Mouse (Mus musculus) thymus, adult 2 months (tissue): ENCODE results near the gene Hsf2bp. TPM values are rescaled to one million over a fixed set of nuclear protein-coding genes. Genes with fewer than 3 reads are reported as not detected.

Source experiments
- DNase-seq: peaks from one replicate; pipeline ENCODE4 v3.0.0; 2021
- H3K27ac ChIP-seq: fragments of 200-500 bp; 2 replicates; pipeline ENCODE4 v1.5.1; 2012; ENCODE audit warnings: low read length, control low read depth; ENCODE audit not compliant: control insufficient read depth, insufficient read depth
- H3K27me3 ChIP-seq: fragments of 200-500 bp; 2 replicates; pipeline ENCODE4 v1.6.1; 2012; ENCODE audit warnings: mild to moderate bottlenecking, low read length, moderate library complexity, mixed read lengths; ENCODE audit not compliant: control insufficient read depth, insufficient read depth
- H3K36me3 ChIP-seq: fragments of 200-500 bp; 2 replicates; pipeline ENCODE4 v1.6.1; 2012; ENCODE audit warnings: mild to moderate bottlenecking, low read length, moderate library complexity; ENCODE audit not compliant: control insufficient read depth, insufficient read depth
- H3K4me1 ChIP-seq: fragments of 200-500 bp; replicated peaks from 2 replicates; pipeline ENCODE4 v1.6.1; 2012; ENCODE audit warnings: low read length; ENCODE audit not compliant: control insufficient read depth, insufficient read depth
- H3K4me3 ChIP-seq: fragments of 200-500 bp; 2 replicates; pipeline ENCODE4 v1.5.1; 2012; ENCODE audit warnings: mild to moderate bottlenecking, low read length, control low read depth, moderate library complexity; ENCODE audit not compliant: control insufficient read depth, insufficient read depth
- CTCF ChIP-seq: fragments of 200-500 bp; IDR thresholded peaks from 2 replicates; pipeline ENCODE4 v1.5.1; 2012; ENCODE audit warnings: mild to moderate bottlenecking, control low read depth, low read length, moderate library complexity, borderline replicate concordance; ENCODE audit not compliant: control insufficient read depth, poor library complexity, insufficient read depth; ENCODE audit errors: extremely low read depth
- POLR2A ChIP-seq: fragments of 200-500 bp; IDR thresholded peaks from 2 replicates; pipeline ENCODE4 v1.6.1; 2012; ENCODE audit warnings: mild to moderate bottlenecking, low read length, control low read depth, moderate library complexity; ENCODE audit not compliant: control insufficient read depth, poor library complexity, insufficient read depth; ENCODE audit errors: extremely low read depth
- WGBS: fragments of 180-500 bp; shearing (Covaris S2); methylation state at CpG from one replicate; pipeline ENCODE4 v1.1.7; 2018; 5-methylcytosine and 5-hydroxymethylcytosine counted together
- polyA plus RNA-seq: library from polyadenylated mRNA; depleted of rRNA; stranded (reverse); fragments of >200 nt; gene quantifications from 2 replicates; pipeline ENCODE4 v1.2.3, GENCODE M21; 2012

Hsf2bp gene
- polyA plus RNA-seq, 1 experiment = 0.54 TPM

DNA sequence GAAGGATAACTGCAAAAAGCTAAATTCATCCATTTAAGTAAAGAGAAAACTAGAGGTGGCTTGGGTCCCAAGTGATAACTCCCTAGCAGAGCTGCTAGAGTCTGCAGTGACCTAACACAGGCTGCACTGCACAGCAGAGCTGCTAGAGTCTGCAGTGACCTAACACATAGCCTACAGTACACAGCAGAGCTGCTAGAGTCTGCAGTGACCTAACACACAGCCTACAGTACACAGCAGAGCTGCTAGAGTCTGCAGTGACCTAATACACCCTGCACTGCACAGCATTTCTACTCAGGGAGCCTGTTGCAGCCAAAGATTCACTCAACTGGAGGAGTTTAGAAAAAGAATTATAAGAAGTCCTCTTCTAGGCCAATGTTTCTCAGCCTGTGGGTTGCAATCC is 22.5 kb downstream of the Hsf2bp start:
- Histone ChIP-seq H3K36me3 (no peaks in the 10 kb centered on the region), H3K4me1 (no peaks in the 10 kb centered on the region), H3K27me3 (no peaks in the 10 kb centered on the region), H3K4me3 (no peak overlapping the region), H3K27ac (no peak overlapping the region)
- DNase-seq = no peak
- TF ChIP-seq CTCF = no peak
- no peak for TF ChIP-seq POLR2A

DNA sequence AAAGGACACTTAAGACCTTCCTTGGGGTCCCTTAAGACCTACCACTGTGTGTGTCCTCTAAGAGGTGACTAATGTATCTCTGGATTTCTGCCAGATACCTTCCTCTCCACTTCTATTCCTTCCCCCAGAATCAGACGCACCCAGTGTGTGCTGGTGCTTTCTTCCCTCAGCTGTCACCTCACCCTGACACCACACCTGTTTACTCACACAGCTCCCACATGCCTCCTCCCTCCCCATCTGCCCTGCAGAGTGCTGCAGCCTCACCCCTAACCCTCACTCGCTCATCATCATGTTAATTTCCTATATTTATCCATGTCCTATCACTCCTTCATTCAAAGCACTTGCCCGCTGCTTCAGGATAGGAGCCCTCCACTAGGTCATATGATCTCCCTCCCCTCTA is 23.9 kb downstream of the Hsf2bp start:
- Histone ChIP-seq H3K4me1 (no peaks in the 10 kb centered on the region), H3K27me3 (no peaks in the 10 kb centered on the region), H3K36me3 (no peaks in the 10 kb centered on the region), H3K4me3 (no peak overlapping the region), H3K27ac (no peak overlapping the region)
- WGBS = 63% methylated on average over 3 of the region's 3 CpGs
- no peak for TF ChIP-seq CTCF
- no peak for TF ChIP-seq POLR2A
- no peak for DNase-seq

DNA sequence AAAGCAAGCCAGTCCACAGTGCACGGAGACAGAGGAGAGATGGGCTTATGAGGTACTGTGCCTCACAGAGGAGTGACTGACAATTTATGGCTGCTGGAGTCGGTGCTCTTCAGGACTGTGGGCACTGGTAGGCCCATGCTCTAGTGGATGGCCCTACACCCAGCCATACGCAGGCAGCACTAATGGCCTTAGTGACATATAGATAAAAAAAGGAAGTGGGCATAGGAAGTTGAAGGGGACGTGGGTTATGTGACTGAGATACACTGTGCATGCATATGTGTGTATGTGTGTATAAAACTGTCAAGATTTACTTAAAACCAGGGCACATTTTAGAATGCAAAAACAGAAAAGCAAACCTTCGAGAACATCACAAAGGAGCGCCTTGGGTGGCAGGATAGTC is 24.5 kb downstream of the Hsf2bp start:
- Histone ChIP-seq H3K4me3 (no peak overlapping the region), H3K4me1 (no peaks in the 10 kb centered on the region), H3K27me3 (no peaks in the 10 kb centered on the region), H3K27ac (no peak overlapping the region), H3K36me3 (no peaks in the 10 kb centered on the region)
- DNase-seq = no peak
- WGBS = 77% methylated on average over 6 of the region's 6 CpGs
- TF ChIP-seq POLR2A = no peak
- TF ChIP-seq CTCF = no peak

DNA sequence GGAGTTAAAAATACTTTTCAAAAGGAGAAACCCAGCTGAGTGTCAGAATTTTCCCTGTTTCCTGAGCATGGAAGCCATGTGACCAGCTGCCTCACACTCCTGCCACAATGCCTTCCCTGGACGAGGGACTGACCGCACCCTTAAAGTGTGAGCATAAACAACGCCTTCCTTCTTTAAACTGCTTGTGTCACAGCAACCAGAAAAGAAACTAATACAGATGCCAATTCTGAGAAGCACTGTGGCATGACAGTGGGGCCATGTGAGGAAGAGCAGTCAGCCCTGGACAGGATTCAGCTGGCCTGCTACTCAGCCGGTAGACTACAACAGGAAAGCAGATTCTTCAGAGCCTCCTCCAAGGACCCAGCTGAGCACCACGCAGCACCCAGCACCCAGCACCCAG is 29.3 kb downstream of the Hsf2bp start:
- no peak for TF ChIP-seq POLR2A
- TF ChIP-seq CTCF = no peak

GRCm38 (mm10) chr17:32003251-32003650 is 32.9 kb downstream of the Hsf2bp start:
- TF ChIP-seq POLR2A (no peak), CTCF (no peak)
- DNase-seq = no peak
- H3K4me1 ChIP-seq = no peaks in the 10 kb centered on the region
- H3K27me3 ChIP-seq = no peaks in the 10 kb centered on the region
- H3K36me3 ChIP-seq = no peaks in the 10 kb centered on the region
- no peak overlapping the region for H3K27ac ChIP-seq
- no peak overlapping the region for H3K4me3 ChIP-seq
- WGBS = 97% methylated on average over 3 of the region's 3 CpGs

More for the DNA sequence above, 29.3 kb downstream of the Hsf2bp start:
- Histone ChIP-seq H3K27me3 (no peaks in the 10 kb centered on the region), H3K27ac (no peak overlapping the region), H3K4me1 (no peaks in the 10 kb centered on the region), H3K4me3 (no peak overlapping the region), H3K36me3 (no peaks in the 10 kb centered on the region)
- WGBS = 87% methylated on average over 5 of the region's 5 CpGs
- DNase-seq = no peak

GRCm38 (mm10) chr17:31998351-31998750 is 37.8 kb downstream of the Hsf2bp start:
- no peaks in the 10 kb centered on the region for H3K36me3 ChIP-seq
- TF ChIP-seq POLR2A = no peak
- TF ChIP-seq CTCF = no peak
- no peaks in the 10 kb centered on the region for H3K27me3 ChIP-seq
- no peaks in the 10 kb centered on the region for H3K4me1 ChIP-seq
- no peak overlapping the region for H3K27ac ChIP-seq
- 91% methylated on average over 1 of the region's 1 CpGs for WGBS
- DNase-seq = no peak
- H3K4me3 ChIP-seq = no peak overlapping the region

DNA sequence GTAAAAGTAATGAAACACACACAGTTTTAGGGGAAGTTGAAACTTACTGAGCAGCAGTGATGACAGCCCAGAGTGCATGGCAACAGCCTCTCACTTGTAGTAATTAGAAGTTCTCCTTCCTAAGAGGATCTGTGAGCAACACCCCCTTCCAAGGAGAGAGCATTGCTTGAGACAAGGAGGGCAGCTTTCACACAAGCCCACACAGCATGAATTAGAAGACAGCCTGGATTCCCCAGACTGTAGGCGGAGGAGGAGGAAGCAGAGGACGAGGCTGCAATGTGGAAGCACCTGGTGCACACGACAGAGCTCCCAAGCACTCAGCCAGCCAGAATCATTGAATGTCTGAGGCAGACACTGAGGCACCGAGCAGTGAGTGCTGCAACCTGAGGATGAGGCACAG is 39.8 kb downstream of the Hsf2bp start:
- no peaks in the 10 kb centered on the region for H3K4me1 ChIP-seq
- no peaks in the 10 kb centered on the region for H3K27me3 ChIP-seq
- TF ChIP-seq CTCF (no peak), POLR2A (no peak)
- no peak overlapping the region for H3K4me3 ChIP-seq
- WGBS = 77% methylated on average over 4 of the region's 4 CpGs
- no peak overlapping the region for H3K27ac ChIP-seq
- H3K36me3 ChIP-seq = no peaks in the 10 kb centered on the region
- no peak for DNase-seq
